Mouse (Mus musculus) yolk sac, embryonic 10.5 days (tissue): ENCODE data around the gene Apoa4.

Experiments used
- DNase-seq: peaks from one replicate; pipeline ENCODE4 v3.0.0-alpha.2; 2017; ENCODE audit warnings: low spot score

Apoa4 gene

DNA sequence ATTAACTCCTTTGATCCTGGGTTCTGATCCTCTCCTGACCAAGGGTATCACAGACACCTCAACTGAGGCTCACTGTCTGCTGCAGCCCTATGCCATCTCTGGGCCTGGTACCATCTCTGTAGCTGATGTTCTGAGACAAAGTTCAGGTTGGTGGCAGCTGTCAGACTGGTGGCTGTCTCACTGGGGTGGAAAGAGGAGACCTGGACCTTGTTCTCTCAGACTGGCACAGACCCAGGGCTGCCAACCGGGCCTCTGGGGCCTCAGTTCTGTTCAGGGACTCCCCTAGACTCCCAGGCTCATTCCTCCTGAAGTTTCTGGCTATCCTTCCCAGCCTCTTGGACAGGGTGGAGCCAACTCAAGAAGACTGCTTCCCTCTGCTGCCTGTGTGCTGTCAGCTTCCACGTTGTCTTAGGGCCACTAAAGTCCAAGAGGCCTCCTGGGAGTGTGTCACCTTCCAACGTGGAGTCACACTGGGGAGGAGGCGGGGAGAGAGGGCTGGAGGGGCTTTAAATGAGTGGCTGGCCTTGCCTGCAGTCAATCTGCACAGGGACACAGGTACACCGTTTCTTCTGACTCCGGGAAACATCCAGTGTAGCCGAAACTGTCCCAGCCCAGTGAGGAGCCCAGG, at the start of gene Apoa4:
Gene Apoa4 (plus strand): TSS at position 171 of the 628 bp plus-strand sequence.
- peak; percentile 86 for DNase-seq

- DNase-seq = no peak
Measured at GRCm38 (mm10) chr9:46191234-46191633, 49.3 kb upstream of the Apoa4 start.

DNA sequence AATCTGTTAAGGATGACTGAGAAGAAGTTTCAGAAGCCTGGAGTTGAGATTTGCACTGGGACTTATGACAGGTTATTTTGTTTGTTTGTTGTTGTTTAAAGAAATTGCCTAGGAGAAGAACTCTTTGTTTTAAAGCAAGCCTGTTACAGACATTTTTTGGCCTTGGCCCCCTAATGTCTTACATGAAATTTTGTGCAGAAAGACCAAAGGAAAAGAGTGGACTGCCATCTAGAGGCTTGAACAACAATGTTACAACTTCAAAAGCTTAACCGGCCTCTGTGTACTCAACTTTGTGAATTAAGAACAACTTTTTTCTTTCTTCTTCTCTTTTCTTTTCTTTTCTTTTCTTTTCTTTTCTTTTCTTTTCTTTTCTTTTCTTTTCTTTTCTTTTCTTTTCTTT, 48.9 kb upstream of the Apoa4 start:
- DNase-seq = no peak

DNA sequence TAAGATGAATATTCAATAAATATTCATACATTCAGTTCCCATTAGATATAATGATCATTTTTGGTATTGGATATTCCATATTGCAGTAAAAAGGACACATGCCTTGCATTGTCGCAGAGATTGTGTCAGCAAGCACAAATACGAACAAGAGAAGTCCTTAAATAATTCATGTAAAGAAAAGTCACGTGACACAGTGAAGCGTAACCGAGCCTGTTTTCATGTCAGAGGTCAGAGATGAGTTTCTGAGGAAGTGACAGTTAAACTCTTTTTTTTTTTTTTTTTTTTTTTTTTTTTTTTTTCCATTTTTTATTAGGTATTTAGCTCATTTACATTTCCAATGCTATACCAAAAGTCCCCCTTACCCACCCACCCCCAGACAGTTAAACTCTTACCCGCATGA, 47.9 kb upstream of the Apoa4 start:
- DNase-seq = no peak

- no peak for DNase-seq
Measured at GRCm38 (mm10) chr9:46194809-46195208, 45.7 kb upstream of the Apoa4 start.

DNA sequence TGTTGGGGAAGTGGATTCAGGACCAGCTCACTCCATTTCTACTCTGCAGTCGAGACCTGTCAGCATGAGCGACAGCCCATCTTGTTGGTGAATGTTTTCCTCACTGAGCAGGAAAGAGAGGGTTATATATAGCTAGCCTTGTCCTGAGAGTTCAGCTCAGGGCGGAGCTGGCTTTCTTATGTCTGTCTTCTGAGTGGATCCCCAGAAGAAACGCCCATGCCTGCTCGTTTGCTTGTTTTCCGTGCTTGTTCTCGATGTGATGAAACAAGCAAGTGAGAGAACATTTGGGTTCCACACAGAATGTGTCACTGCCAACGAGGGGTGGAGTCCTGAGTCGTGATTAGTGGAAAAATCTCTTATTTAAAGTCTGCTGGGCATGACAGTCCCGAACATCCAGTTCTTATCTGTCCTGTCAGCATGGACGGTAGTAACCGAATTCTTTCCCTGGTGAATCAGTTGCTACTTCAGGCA, 43.8 kb upstream of the Apoa4 start:
- DNase-seq = peak; percentile 53

DNA sequence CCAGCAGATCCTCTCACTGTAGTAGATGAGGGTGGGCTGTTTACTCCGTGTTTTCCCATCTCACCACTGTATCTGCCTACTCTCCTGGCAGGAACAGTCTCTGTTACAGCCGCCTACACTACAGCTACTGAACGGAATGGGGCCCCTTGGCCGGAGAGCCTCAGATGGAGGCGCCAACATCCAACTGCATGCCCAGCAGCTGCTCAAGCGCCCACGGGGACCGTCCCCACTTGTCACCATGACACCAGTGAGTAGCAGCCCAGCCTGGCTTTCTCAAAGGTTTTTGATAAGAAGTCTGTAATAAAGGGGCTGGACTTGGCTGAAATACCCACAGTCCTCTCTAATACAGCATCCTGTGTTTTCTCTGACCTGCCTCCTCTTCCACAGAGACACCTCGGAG, 42.0 kb upstream of the Apoa4 start:
- no peak for DNase-seq

DNA sequence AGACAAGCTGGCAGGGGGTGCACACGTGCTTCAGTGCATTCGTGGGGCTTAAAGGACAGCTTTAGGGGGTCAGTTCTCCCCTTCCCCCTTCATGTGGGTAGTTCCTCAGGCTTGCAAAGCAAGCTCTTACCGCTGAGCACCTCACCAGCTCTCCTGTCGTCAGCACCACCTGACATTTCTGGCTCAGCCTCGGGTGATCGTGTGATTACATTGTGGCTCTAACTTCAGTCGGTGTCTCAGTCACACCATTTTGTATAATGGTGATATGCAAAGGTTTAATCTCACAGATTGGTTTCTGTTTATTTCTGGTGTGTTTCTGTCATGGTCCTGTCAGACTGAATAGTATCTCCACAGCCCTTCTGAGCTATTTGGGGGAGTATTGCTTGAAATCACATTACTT, 41.6 kb upstream of the Apoa4 start:
- DNase-seq = no peak

DNA sequence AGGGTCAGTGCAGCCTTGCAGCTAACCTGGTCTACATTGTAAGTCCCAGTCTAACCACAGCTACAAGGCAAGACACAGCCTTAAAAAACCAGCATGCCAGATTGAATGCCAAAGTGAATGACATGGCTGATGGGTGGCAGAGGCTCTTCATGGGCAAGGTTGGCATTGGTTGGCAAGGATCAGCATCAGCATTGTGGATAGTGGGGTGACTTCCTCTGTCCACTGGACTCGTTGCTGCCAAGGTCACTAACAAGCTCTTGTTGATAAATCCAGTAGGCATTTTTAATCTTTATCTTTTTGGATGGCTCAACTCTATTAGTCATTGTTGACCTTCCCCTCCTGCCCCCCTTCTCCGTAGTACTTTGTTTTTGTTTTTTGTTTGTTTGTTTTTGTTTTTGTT, 40.9 kb upstream of the Apoa4 start:
- no peak for DNase-seq

DNA sequence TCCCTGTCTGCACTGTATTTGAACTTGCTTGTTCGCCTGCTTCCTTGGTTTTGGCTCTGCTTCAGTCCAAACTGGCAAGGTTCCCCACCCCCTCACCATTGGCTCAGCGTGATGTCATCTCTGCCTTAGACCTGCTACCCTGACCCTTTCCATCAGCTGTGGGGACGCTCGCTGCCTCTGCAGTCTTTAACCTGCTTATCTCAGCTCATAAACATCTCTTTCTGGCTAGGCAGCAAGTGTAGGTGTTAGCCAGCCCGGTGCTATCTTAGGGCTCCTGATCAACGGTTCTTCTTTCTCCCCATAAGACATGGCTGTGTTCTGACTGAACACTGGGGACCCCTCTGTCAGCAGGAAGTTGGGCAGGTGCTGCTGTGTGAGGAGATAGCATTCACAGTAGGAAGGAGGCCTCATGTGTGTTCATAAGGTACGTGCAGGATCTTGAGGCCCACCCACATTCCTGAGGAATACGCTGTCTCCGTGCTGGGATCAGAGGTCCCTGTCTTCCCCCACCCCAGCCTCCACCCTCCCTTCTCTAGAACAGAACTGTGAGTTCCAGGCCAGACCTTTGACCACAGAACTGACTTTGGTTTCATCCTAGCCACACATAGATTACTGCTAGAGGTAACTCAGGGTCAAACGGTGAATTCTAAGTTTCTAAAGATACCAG, 33.5 kb upstream of the Apoa4 start:
- peak; percentile 91 for DNase-seq

- DNase-seq = no peak
Measured at GRCm38 (mm10) chr9:46207501-46207869, 33.0 kb upstream of the Apoa4 start.

- DNase-seq = no peak
Measured at GRCm38 (mm10) chr9:46208401-46208974, 32.0 kb upstream of the Apoa4 start.

- DNase-seq = no peak
Measured at GRCm38 (mm10) chr9:46210473-46210872, 30.0 kb upstream of the Apoa4 start.

DNA sequence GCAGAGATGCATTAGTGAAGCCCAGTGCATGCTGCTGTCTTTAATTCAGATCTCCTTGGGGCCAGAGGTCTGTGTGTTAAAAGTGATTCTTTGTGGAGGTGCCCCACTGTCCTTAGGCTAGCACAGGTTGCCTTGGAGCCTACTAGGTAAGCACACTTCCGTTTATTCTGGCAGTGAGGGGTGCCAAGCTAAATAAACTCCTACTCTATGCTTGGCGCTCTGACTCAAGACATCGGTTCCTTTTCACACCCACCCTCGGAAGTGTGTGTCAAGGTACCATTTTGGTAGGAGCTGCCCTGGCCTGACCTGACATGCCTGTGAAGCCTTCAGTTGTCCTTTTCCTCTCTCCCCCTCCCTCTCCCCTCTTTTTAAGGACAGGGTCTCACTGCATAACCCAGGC, 26.2 kb upstream of the Apoa4 start:
- DNase-seq = no peak

GRCm38 (mm10) chr9:46214946-46215337, 25.6 kb upstream of the Apoa4 start:
- DNase-seq = no peak

DNA sequence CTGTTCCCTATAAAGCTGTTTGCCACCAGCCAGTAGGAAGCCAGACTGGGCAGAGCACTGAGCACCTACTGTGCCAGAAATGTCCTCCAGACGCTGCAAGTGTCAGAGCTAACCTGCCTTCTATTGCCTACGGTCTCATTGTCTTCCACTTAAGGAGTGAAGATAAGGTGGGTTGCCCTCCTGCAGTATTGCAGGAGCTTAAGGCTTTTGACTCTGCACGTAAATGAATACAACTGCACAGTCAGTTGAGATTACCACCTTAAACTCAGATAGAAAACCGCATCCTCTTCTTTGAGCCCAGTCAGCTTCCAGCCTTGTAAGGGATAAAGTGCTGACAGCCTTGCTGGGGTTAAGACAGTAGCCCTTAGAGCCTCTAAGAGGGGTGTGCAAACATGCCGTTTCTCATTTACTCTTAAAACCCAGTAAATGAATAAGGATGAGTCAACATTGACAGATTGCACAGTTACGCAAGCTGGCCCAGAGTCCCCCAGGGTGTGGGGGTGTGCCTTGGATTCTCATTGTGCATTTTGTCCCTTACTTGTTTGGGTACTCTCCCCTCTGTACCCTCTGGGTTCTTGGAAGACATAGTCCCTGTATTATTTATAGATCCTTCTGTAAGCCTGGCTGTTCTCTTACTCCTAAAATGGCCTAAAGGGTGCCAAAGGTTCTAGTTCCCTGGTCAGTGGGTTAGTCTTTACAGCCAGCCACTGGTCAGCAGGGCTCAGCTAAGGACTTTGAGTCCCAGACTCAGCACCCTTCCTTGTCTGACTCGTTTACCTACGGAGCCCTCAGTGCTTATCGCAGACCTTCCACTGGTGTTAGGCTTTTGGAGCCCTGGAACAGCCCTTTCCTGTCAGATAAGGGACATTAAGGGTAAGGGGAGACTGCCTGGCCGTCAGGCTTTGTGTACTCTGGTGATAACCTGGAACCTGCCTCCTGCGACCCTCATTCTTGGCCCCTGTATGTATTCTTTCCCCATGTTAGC, 24.9 kb upstream of the Apoa4 start:
- peak; percentile 88 for DNase-seq

- DNase-seq = no peak
Measured at GRCm38 (mm10) chr9:46216744-46217470, 23.6 kb upstream of the Apoa4 start.

GRCm38 (mm10) chr9:46218176-46218575, 22.3 kb upstream of the Apoa4 start:
- no peak for DNase-seq

DNA sequence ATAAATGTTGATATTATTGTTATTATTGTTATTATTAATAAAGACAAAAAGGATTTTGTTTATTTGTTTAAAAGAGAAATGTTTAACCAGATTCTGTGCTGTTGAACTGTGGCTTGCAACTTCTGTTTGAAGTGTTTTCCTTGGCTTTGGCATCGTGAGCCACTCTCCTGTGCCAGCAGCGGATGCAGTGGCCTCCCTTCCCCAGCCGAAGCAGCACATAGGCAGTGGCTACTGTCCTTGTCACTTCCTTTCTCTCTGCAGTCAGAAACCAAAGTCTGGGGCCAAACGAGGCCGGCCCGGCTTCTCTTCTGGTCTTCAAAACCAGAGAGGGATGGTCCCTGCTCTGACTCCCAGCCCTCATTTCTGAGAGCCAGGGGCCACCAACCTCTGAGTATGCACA, 17.4 kb upstream of the Apoa4 start:
- DNase-seq = no peak

DNA sequence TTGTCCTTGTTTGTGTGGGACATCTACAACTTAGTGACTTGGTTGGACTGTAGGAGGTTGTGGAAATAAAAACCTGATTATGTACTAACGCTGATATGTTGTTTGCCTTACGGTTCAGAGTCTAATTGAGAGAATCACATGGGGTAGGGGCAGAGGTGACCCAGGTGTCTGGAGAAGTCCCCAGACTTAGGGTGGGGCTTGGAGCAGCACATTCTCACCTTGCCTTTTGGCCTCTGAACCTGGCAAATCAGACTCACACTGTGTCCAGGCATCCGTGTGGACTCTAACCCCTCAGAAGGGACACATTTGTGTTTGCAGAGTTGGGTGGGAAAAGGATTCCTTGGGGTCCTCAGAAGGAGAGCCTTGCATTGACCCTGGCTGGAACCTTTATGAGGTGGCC, 16.4 kb upstream of the Apoa4 start:
- DNase-seq = peak; percentile 85

DNA sequence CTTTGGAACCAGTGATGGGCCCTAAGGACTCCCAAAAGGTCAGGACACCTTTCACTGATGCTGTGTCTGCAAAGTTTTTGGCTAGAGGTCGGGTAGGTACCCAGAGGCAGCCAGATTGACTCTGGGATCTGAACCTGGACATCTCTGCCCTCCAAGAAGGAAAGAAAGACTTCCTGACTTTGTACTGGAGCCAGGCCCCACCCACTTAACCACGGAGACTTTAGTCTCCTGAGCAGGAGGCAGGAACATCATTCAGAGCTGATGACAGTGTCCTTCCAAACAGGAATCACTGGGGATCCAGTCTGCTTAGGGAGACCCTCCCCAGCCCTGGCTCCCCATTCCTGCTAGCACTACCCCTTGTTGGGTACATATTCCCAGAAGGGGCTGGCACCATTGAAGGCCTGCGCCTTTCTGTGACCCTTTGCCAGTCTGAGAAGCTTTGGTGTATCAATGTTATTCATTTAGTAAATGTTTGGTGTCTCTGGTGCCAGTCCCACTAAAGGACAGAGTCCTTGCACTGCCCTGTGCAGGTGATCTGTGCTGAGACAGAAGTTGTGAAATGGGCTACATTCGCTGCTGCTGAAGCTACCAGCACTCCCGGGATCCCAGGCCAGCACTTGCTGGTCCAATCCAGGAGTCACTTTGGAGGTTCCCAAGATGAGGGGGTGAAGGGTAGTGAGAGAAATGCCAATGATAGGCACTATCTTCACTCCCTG, 15.4 kb upstream of the Apoa4 start:
- no peak for DNase-seq
